Mouse (Mus musculus) bone marrow macrophage, adult 2 months (primary cell): Measurements from ENCODE around the gene Tubg2. TPM values are rescaled to one million over a fixed set of nuclear protein-coding genes. Genes with fewer than 3 reads are reported as not detected.

ENCODE experiments used
- H3K27ac ChIP-seq: 2 replicates; pipeline ENCODE4 v1.5.1; 2012; ENCODE audit warnings: low read depth, low read length; ENCODE audit not compliant: insufficient read depth
- H3K4me1 ChIP-seq: 2 replicates; pipeline ENCODE4 v1.6.1; 2012; ENCODE audit warnings: low read length; ENCODE audit not compliant: control insufficient read depth, insufficient read depth
- H3K4me3 ChIP-seq: 2 replicates; pipeline ENCODE4 v1.5.1; 2012; ENCODE audit warnings: mild to moderate bottlenecking, low read length, moderate library complexity; ENCODE audit not compliant: insufficient read depth
- CTCF ChIP-seq: IDR thresholded peaks from 2 replicates; pipeline ENCODE4 v1.5.1; 2012; ENCODE audit warnings: low read depth, mild to moderate bottlenecking, low read length, moderate library complexity
- POLR2A ChIP-seq: IDR thresholded peaks from 2 replicates; pipeline ENCODE4 v1.6.1; 2012; ENCODE audit warnings: mild to moderate bottlenecking, low read depth, low read length, borderline replicate concordance
- polyA plus RNA-seq: library from polyadenylated mRNA; stranded (reverse); fragments of >200 nt; gene quantifications from 2 replicates; pipeline ENCODE4 v1.2.4, GENCODE M21; 2012; ENCODE audit not compliant: missing spikeins, insufficient read depth, insufficient read length

Gene Tubg2
- polyA plus RNA-seq, 1 experiment, result not detected

DNA sequence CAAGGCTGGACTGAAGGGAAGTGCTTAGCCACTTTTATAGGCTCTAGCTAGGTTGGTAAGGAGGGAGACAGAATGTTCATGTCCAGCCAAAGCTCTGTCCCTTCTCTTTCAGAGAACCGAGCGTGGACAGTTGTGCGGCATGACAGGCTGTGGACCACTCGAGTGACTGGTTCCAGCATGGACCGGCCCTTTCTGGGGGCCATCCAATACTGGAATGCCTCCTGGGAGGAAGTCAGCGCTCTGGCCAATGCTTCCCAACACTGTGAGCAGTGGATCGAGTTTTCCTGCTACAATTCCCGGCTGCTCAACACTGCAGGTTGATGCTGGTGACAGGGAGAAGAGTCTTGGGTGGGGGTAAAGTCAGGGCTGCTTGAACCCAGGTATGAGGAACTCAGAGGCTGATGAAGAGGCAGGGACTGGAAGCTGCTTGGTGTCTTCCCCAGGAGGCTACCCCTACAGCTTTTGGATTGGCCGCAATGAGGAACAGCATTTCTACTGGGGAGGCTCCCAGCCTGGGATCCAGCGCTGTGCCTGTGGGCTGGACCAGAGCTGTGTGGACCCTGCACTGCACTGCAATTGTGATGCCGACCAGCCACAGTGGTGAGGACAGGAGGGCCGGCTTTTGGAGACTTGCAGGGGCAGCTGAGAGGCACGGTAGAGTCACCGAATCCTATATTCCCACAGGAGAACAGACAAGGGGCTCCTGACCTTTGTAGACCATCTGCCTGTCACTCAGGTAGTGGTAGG, 27.2 kb downstream of the Tubg2 start:
- Histone ChIP-seq H3K4me1 (no peaks in the 10 kb centered on the region), H3K4me3 (no peak overlapping the region), H3K27ac (no peak overlapping the region)
- TF ChIP-seq CTCF (no peak), POLR2A (no peak)

- no peak for TF ChIP-seq POLR2A
- no peak for TF ChIP-seq CTCF
Measured at GRCm38 (mm10) chr11:101184984-101185383, 29.3 kb downstream of the Tubg2 start.

DNA sequence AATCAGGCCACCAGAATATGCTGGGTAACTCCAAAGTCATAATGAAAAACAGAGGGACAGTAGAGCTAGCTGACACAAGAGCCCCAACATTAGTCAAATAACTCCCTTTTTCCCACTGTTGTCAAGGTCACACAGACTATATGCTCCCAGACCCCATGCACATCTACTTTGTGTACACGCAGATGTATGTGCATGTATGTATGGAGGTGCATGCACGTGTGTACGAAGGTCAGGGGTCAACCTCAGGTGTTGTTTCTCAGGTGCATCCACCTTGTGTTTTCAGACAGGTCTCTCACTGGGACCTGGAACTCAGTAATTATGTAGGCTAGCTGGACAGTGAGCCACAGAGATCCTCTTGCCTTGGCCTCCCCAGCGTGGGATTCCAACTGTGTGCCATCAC, 29.7 kb downstream of the Tubg2 start:
- peaks cover 6% of the 10 kb centered on the region; the same call in 1 of the 2 replicates for H3K4me1 ChIP-seq
- H3K4me3 ChIP-seq, result no peak overlapping the region
- TF ChIP-seq POLR2A (no peak), CTCF (no peak)
- H3K27ac ChIP-seq, result no peak overlapping the region

More at GRCm38 (mm10) chr11:101184984-101185383, 29.3 kb downstream of the Tubg2 start:
- Histone ChIP-seq H3K27ac (no peak overlapping the region), H3K4me3 (no peak overlapping the region), H3K4me1 (peaks cover 3% of the 10 kb centered on the region; the same call in 1 of the 2 replicates)

DNA sequence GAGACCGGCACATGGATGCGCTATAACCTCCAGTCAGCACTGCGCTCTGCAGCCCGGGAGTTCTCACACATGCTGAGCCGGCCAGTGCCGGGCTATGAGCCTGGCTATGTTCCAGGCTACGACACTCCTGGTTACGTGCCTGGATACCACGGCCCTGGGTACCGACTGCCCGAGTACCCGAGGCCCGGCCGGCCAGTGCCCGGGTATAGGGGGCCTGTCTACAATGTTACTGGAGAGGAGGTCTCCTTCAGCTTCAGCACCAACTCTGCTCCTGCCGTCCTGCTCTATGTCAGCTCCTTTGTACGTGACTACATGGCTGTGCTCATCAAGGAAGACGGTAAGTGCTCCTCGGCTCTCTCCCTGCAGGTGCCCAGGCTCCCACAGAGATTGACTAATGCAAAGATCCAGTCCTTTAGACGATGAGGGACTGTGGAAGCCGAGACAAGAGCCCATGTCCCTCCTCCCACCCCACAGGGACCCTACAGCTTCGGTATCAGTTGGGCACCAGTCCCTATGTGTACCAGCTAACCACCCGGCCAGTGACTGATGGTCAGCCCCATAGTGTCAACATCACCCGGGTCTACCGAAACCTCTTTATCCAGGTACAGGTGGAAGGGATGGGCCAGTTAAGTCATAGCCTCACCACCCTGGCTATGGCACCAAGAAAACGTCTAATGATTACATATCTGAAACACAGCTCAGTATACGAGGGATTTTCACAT, 31.0 kb downstream of the Tubg2 start:
- no peak overlapping the region for H3K27ac ChIP-seq
- no peak overlapping the region for H3K4me3 ChIP-seq
- H3K4me1 ChIP-seq, result peaks cover 6% of the 10 kb centered on the region; the same call in 1 of the 2 replicates
- no peak for TF ChIP-seq POLR2A
- TF ChIP-seq CTCF, result no peak

DNA sequence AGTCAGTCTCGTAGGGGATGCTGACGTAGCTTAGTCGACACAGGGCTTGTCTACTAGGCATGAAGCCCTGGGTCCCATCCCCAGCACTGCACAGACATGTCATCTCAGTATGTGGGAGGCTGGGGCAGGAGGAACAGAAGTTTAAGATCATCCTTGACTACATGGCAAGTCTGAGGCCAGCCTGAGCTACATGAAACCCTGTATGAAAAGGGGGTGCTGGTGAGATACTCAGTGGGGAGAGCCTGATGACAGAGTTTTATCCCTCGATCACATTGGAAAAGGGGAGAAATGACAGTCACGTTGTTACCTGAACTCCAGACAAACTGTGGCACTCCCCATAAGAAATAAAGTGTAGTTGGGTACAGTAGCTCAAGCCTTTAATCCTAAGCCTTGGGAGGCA, 31.8 kb downstream of the Tubg2 start:
- TF ChIP-seq POLR2A (no peak), CTCF (no peak)
- H3K27ac ChIP-seq, result no peak overlapping the region
- H3K4me3 ChIP-seq, result no peak overlapping the region
- peaks cover 6% of the 10 kb centered on the region; the same call in 1 of the 2 replicates for H3K4me1 ChIP-seq

GRCm38 (mm10) chr11:101188166-101188805, 32.6 kb downstream of the Tubg2 start:
- Histone ChIP-seq H3K27ac (no peak overlapping the region), H3K4me3 (no peak overlapping the region), H3K4me1 (peaks cover 6% of the 10 kb centered on the region; the same call in 1 of the 2 replicates)
- no peak for TF ChIP-seq CTCF
- no peak for TF ChIP-seq POLR2A

- no peak for TF ChIP-seq POLR2A
- TF ChIP-seq CTCF, result no peak
- Histone ChIP-seq H3K4me3 (no peak overlapping the region), H3K4me1 (peaks cover 6% of the 10 kb centered on the region; the same call in 1 of the 2 replicates), H3K27ac (no peak overlapping the region)
Measured at GRCm38 (mm10) chr11:101189495-101190180, 33.9 kb downstream of the Tubg2 start.

DNA sequence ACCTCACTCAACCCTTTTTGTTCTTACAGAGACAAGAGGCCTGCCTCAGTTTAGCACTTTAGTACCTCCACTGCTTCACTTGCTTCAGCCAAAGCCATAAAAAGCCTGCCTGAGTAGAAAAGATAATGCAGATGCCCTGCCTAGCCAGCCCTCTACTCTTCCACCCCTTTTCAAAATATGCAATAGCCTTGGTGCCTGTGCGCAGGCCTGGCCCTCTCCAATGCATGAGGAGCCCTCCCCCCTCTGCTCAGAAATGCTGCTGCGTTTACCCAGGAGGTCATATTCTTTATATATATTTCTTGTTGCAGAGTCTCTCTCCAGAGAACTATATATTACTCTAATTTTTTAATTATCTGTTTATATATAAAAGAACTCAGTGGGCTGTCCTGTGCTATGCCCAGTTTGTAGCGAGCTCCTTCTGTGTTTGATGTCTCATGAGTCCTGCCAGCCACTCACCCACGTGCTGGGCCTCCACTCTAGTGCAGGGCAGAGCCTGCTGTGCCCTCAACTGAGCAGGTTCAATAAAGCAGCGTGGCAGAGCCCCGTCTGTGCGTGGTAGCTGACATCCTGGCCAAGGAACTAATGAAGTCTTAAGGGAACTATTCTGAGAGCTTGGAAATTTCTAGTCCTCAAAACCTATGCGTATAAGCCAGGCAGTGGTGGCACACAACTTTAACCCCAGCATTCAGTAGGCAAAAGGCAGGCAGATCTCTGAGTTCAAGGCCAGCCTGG, 34.6 kb downstream of the Tubg2 start:
- no peak overlapping the region for H3K4me3 ChIP-seq

More for the DNA sequence above, 34.6 kb downstream of the Tubg2 start:
- no peak overlapping the region for H3K27ac ChIP-seq
- no peak for TF ChIP-seq CTCF
- TF ChIP-seq POLR2A, result no peak
- H3K4me1 ChIP-seq, result peaks cover 6% of the 10 kb centered on the region; the same call in 1 of the 2 replicates
